Mouse (Mus musculus): ENCODE measurements around the gene Fbll1.

DNA sequence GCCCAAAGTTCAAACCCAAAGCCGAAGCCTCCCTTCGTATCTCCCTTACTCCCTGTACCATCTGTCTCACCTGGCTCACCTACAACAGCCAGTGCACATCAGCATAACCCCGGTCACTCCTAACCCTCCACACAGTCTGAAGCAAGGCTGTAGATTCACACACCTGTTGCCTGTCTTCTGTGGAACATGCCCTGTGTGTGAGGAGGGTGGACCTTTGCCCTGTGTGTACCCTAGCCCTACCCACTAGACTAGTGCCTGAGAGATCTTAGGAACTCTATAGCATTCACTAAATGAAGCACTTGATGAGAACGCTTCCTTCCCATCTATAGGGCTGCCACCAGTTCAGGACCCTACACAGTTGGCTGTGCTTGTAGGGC lies 38.1 kb downstream of the Fbll1 start:
- TF ChIP-seq POLR2A (IDR thresholded peaks at IDR 0.05; ENCODE audit: borderline replicate concordance, extremely low read depth, insufficient read depth, insufficient read length, poor library complexity, severe bottlenecking) (no peak), CTCF (IDR thresholded peaks at IDR 0.05; ENCODE audit: borderline replicate concordance, extremely low read depth, insufficient read depth, insufficient read length) (no peak)
